Mouse (Mus musculus): ENCODE measurements around the gene Tspoap1. TPM values are rescaled to one million over a fixed set of nuclear protein-coding genes. Genes with fewer than 3 reads are reported as not detected.

The Tspoap1 gene
- total and polyA plus RNA-seq, 2 experiments from 2014 or later = 33.2 to 137 TPM

- peaks cover 30% of the 10 kb centered on the region for H3K36me3 ChIP-seq (ENCODE audit: insufficient read depth, low read length)
- no peaks in the 10 kb centered on the region for H3K9me3 ChIP-seq (ENCODE audit: low read length)
- H3K4me1 ChIP-seq (ENCODE audit: insufficient read depth, low read length) = no peaks in the 10 kb centered on the region
- no peak for TF ChIP-seq CTCF (IDR thresholded peaks at IDR 0.05; ENCODE audit: low read depth)
- no peak overlapping the region for H3K27ac ChIP-seq
- H3K4me3 ChIP-seq (ENCODE audit: low read length) = no peak overlapping the region
- ATAC-seq (no peak), DNase-seq (ENCODE audit: low spot score) (no peak)
- 81% methylated on average over 9 of the region's 9 CpGs for WGBS
- no peak overlapping the region for H3K4me2 ChIP-seq (ENCODE audit: low read depth, low read length)
- no peak overlapping the region for H3K9ac ChIP-seq (replicated peaks; ENCODE audit: low read length)
- H3K27me3 ChIP-seq (ENCODE audit: insufficient read depth, low read length) = no peaks in the 10 kb centered on the region
Observed at GRCm38 (mm10) chr11:87745632-87746555, 14.4 kb upstream of the Tspoap1 start.

- no peak overlapping the region for H3K27ac ChIP-seq
- 85% methylated on average over 5 of the region's 5 CpGs for WGBS
Observed at GRCm38 (mm10) chr11:87747312-87747711, 13.0 kb upstream of the Tspoap1 start.

GRCm38 (mm10) chr11:87747716-87748115 is 12.6 kb upstream of the Tspoap1 start:
- Histone ChIP-seq H3K27ac (no peak overlapping the region), H3K9ac (replicated peaks; ENCODE audit: low read length) (no peak overlapping the region), H3K27me3 (ENCODE audit: insufficient read depth, low read length) (no peaks in the 10 kb centered on the region), H3K9me3 (ENCODE audit: low read length) (no peaks in the 10 kb centered on the region), H3K4me3 (ENCODE audit: low read length) (no peak overlapping the region), H3K36me3 (ENCODE audit: insufficient read depth, low read length) (peaks cover 16% of the 10 kb centered on the region), H3K4me1 (ENCODE audit: insufficient read depth, low read length) (no peaks in the 10 kb centered on the region), H3K4me2 (ENCODE audit: low read depth, low read length) (no peak overlapping the region)
- no peak for DNase-seq (ENCODE audit: low spot score)
- 91% methylated on average over 7 of the region's 7 CpGs for WGBS
- no peak for ATAC-seq
- TF ChIP-seq CTCF (IDR thresholded peaks at IDR 0.05; ENCODE audit: low read depth) = no peak

More at GRCm38 (mm10) chr11:87747312-87747711, 13.0 kb upstream of the Tspoap1 start:
- Histone ChIP-seq H3K27me3 (ENCODE audit: insufficient read depth, low read length) (no peaks in the 10 kb centered on the region), H3K36me3 (ENCODE audit: insufficient read depth, low read length) (peaks cover 19% of the 10 kb centered on the region), H3K9me3 (ENCODE audit: low read length) (no peaks in the 10 kb centered on the region), H3K4me3 (ENCODE audit: low read length) (no peak overlapping the region), H3K4me1 (ENCODE audit: insufficient read depth, low read length) (no peaks in the 10 kb centered on the region), H3K9ac (replicated peaks; ENCODE audit: low read length) (no peak overlapping the region), H3K4me2 (ENCODE audit: low read depth, low read length) (no peak overlapping the region)
- no peak for ATAC-seq
- DNase-seq (ENCODE audit: low spot score) = no peak
- TF ChIP-seq CTCF (IDR thresholded peaks at IDR 0.05; ENCODE audit: low read depth) = no peak

DNA sequence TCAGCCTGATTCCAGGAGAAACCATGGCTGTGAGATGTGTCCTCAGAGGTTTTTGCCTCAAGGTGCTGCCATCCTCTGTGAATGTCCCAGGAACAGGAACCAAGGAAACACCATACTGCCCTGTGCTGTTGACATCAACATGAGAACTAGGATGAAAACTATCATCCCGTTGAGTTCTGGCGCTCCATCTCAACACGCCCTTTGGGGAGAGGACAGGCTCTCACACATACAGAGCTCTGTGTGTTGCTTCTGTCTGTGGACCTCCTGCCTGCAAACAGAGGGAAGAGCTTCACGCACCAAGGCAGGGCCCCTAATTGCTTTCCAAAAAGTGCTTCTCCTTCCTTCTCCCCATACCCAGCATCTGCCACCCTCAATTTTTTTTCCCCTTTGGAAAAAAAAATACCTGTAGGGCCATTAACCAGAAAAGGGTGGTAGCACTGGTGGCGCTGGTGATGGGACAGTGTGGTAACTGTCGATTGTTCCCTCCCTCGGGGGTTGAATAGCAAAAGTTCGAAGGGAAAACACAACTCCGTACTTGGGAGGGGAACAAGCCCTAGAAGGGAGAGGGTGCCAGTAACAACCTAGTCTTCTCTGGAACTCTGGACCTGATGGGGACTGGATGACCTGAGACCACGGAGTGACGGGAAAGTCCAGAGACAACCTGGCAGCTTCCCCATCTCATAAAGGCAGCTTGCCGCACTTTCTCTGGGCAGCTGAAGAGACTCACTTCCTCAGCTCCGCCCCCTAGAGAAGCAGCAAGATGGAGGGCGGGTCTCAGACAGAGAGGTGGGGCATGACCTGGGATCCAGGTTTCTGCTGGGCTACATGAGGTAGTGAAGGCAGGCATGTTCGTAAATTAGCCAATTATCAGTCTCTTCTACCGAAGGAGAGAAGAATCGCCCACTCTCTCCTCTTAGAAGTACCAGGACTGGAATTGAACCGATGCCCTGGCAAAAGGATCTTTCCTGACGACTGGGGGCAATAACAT is 11.9 kb upstream of the Tspoap1 start:
- H3K4me2 ChIP-seq (ENCODE audit: low read depth, low read length) = no peak overlapping the region
- H3K36me3 ChIP-seq (ENCODE audit: insufficient read depth, low read length) = peaks cover 13% of the 10 kb centered on the region
- no peak for ATAC-seq
- no peaks in the 10 kb centered on the region for H3K9me3 ChIP-seq (ENCODE audit: low read length)
- 47% methylated on average over 19 of the region's 19 CpGs for WGBS
- no peak for TF ChIP-seq CTCF (IDR thresholded peaks at IDR 0.05; ENCODE audit: low read depth)
- no peak overlapping the region for H3K4me3 ChIP-seq (ENCODE audit: low read length)
- no peaks in the 10 kb centered on the region for H3K27me3 ChIP-seq (ENCODE audit: insufficient read depth, low read length)
- H3K27ac ChIP-seq = no peak overlapping the region
- no peaks in the 10 kb centered on the region for H3K4me1 ChIP-seq (ENCODE audit: insufficient read depth, low read length)
- no peak overlapping the region for H3K9ac ChIP-seq (replicated peaks; ENCODE audit: low read length)
- DNase-seq (ENCODE audit: low spot score) = no peak

GRCm38 (mm10) chr11:87749192-87750042 is 10.9 kb upstream of the Tspoap1 start:
- DNase-seq (ENCODE audit: low spot score) = no peak

GRCm38 (mm10) chr11:87750043-87750421 is 10.3 kb upstream of the Tspoap1 start:
- Histone ChIP-seq H3K27me3 (ENCODE audit: insufficient read depth, low read length) (no peaks in the 10 kb centered on the region), H3K27ac (no peak overlapping the region), H3K4me3 (ENCODE audit: low read length) (no peak overlapping the region), H3K9me3 (ENCODE audit: low read length) (no peaks in the 10 kb centered on the region), H3K4me1 (ENCODE audit: insufficient read depth, low read length) (no peaks in the 10 kb centered on the region), H3K4me2 (ENCODE audit: low read depth, low read length) (no peak overlapping the region), H3K9ac (replicated peaks; ENCODE audit: low read length) (no peak overlapping the region), H3K36me3 (ENCODE audit: insufficient read depth, low read length) (0 out of 2 replicates have a peak, but pooled peaks cover under 1% of the 10 kb centered on the region)
- ATAC-seq (no peak), DNase-seq (ENCODE audit: low spot score) (no peak)
- WGBS = 81% methylated on average over 11 of the region's 11 CpGs
- no peak for TF ChIP-seq CTCF (IDR thresholded peaks at IDR 0.05; ENCODE audit: low read depth)

More at GRCm38 (mm10) chr11:87749192-87750042, 10.9 kb upstream of the Tspoap1 start:
- ATAC-seq = no peak
- 55% methylated on average over 18 of the region's 18 CpGs for WGBS
- no peak overlapping the region for H3K27ac ChIP-seq
- no peaks in the 10 kb centered on the region for H3K27me3 ChIP-seq (ENCODE audit: insufficient read depth, low read length)
- no peak for TF ChIP-seq CTCF (IDR thresholded peaks at IDR 0.05; ENCODE audit: low read depth)
- H3K9me3 ChIP-seq (ENCODE audit: low read length) = no peaks in the 10 kb centered on the region
- H3K4me3 ChIP-seq (ENCODE audit: low read length) = no peak overlapping the region
- peaks cover 6% of the 10 kb centered on the region for H3K36me3 ChIP-seq (ENCODE audit: insufficient read depth, low read length)
- H3K4me1 ChIP-seq (ENCODE audit: insufficient read depth, low read length) = no peaks in the 10 kb centered on the region
- no peak overlapping the region for H3K4me2 ChIP-seq (ENCODE audit: low read depth, low read length)
- H3K9ac ChIP-seq (replicated peaks; ENCODE audit: low read length) = no peak overlapping the region

All from hindbrain, postnatal 0 days (tissue).